Mouse (Mus musculus) limb, embryonic 11.5 days (tissue): ENCODE measurements at regions not wholly inside any gene's neighbourhood (a gene's known extent, or its start where the extent isn't known, plus 50 kb on each side); places are given as distances from the start of the nearest gene placed in this dataset.

Source experiments
- ATAC-seq: fragments of 200-750 bp; cut with Nextera tagmentation; 2 replicates; pipeline ENCODE4 v1.8.0; 2017; ENCODE audit warnings: low read depth; ENCODE audit not compliant: insufficient number of reproducible peaks, low FRiP score, low TSS enrichment
- DNase-seq: peaks from one replicate; pipeline ENCODE4 v3.0.0-alpha.2; 2015; ENCODE audit warnings: low spot score
- H3K27ac ChIP-seq: fragments of 300-500 bp; sonication (generic); replicated peaks from 2 replicates; pipeline ENCODE4 v1.5.1; 2014; ENCODE audit warnings: low read depth, mild to moderate bottlenecking, low read length
- H3K27me3 ChIP-seq: fragments of 300-500 bp; sonication (generic); 2 replicates; pipeline ENCODE4 v1.6.1; 2014; ENCODE audit warnings: mild to moderate bottlenecking, low read length, mixed read lengths; ENCODE audit not compliant: control insufficient read depth, insufficient read depth
- H3K36me3 ChIP-seq: fragments of 300-500 bp; sonication (generic); 2 replicates; pipeline ENCODE4 v1.6.1; 2014; ENCODE audit warnings: mild to moderate bottlenecking, low read length, moderate library complexity, mixed read lengths; ENCODE audit not compliant: control insufficient read depth, insufficient read depth
- H3K4me1 ChIP-seq: fragments of 300-500 bp; sonication (generic); 2 replicates; pipeline ENCODE4 v1.6.1; 2014; ENCODE audit warnings: low read length, mixed read lengths; ENCODE audit not compliant: control insufficient read depth, insufficient read depth
- H3K4me2 ChIP-seq: fragments of 300-500 bp; sonication (generic); 2 replicates; pipeline ENCODE4 v1.6.1; 2014; ENCODE audit warnings: low read depth, mild to moderate bottlenecking, moderate library complexity; ENCODE audit not compliant: severe bottlenecking
- H3K4me3 ChIP-seq: fragments of 300-500 bp; sonication (generic); 2 replicates; pipeline ENCODE4 v1.5.1; 2014; ENCODE audit warnings: low read depth, low read length
- H3K9ac ChIP-seq: fragments of 300-500 bp; sonication (generic); 2 replicates; pipeline ENCODE4 v1.6.1; 2014; ENCODE audit warnings: mild to moderate bottlenecking, low read length
- H3K9me3 ChIP-seq: fragments of 300-500 bp; sonication (generic); 2 replicates; pipeline ENCODE4 v1.6.1; 2016; ENCODE audit warnings: low read length; ENCODE audit not compliant: control insufficient read depth
- WGBS: fragments of 180-500 bp; shearing (Covaris S2); extraction: QIAGEN DNeasy Blood & Tissue Kit; methylation state at CpG from one replicate; pipeline ENCODE4 v1.1.7; 2014; 5-methylcytosine and 5-hydroxymethylcytosine counted together

DNA sequence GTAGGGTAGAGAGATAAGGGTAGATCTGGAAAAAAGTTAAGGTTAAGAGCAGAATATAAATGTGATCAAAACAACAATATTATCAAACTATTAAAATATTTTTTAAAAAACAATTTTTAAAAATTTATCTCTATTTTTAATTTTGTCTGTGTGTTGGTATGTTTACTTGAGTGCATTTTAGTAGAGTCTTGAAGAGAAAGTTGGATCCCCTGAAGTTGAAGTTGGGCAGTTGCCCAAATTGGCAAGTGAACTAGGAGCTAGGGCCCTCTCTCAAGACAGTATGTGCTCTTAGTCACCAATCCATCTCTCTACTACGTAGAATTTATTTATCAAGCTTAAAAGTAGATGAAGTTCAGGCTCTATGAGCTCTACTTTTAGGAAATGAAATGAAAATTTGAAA is 59.9 kb downstream of the Adamts1 start:
- Histone ChIP-seq H3K4me2 (no peak overlapping the region), H3K9ac (no peak overlapping the region), H3K4me3 (no peak overlapping the region), H3K9me3 (no peaks in the 10 kb centered on the region), H3K4me1 (no peaks in the 10 kb centered on the region), H3K36me3 (no peaks in the 10 kb centered on the region), H3K27me3 (no peaks in the 10 kb centered on the region), H3K27ac (no peak overlapping the region)
- WGBS, result 96% methylated on average over 1 of the region's 1 CpGs
- DNase-seq (no peak), ATAC-seq (no peak)

DNA sequence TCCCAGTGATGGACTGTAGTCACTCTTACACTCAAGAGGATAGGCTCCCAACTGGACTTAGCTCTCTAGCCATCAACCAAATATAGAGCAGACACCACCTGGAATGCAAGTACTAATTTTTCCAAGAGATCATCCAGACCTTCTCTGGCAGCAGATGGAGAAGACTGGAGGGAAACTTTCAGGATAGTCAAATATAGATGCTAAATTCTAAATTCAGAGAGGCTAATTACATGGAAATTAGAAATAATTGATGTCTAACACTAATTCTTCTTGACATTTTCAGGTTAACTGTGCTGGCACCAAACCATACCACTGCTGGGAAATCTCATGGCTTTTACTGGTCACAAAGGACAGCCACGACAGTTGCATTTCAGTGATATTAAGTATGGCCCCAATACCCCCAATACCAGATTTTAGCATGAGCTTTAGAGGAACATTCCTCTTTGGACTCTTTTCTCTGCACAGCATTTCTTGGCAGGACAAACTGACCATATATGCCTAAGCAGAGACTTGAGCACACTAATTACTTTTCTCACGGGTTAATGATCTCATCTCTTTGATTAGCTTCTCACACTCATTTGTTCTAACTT is 64.2 kb downstream of the Adamts1 start:
- H3K4me1 ChIP-seq, result no peaks in the 10 kb centered on the region

DNA sequence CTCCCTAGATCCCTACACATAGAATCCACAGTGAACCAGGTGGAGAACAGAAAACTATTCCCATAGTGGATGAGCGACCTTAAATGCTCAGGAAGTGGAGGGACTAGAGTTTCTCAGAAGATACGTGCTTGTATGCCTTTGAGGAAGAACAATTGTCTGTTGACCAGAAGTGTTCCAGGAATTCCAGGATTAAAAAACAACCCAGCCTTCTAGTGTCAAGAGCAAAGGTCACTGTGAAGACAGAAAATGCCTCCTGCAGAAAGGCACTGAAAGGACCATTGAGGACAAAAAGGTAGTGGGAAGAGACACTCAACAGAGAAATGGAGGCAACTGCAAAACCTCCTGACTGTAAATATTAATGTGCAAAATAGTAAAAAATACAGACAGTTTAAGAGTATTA is 74.9 kb downstream of the Adamts1 start:
- Histone ChIP-seq H3K9ac (no peak overlapping the region), H3K4me3 (no peak overlapping the region), H3K27ac (no peak overlapping the region), H3K4me2 (no peak overlapping the region), H3K27me3 (no peaks in the 10 kb centered on the region), H3K4me1 (no peaks in the 10 kb centered on the region), H3K36me3 (no peaks in the 10 kb centered on the region), H3K9me3 (no peaks in the 10 kb centered on the region)
- ATAC-seq (no peak), DNase-seq (no peak)
- 85% methylated on average over 2 of the region's 2 CpGs for WGBS

More for the DNA sequence above, 64.2 kb downstream of the Adamts1 start:
- ATAC-seq (no peak), DNase-seq (no peak)
- H3K9ac ChIP-seq, result no peak overlapping the region
- H3K4me2 ChIP-seq, result no peak overlapping the region
- H3K36me3 ChIP-seq, result no peaks in the 10 kb centered on the region
- 82% methylated on average over 2 of the region's 2 CpGs for WGBS
- H3K9me3 ChIP-seq, result no peaks in the 10 kb centered on the region
- no peak overlapping the region for H3K27ac ChIP-seq
- no peak overlapping the region for H3K4me3 ChIP-seq
- H3K27me3 ChIP-seq, result no peaks in the 10 kb centered on the region

DNA sequence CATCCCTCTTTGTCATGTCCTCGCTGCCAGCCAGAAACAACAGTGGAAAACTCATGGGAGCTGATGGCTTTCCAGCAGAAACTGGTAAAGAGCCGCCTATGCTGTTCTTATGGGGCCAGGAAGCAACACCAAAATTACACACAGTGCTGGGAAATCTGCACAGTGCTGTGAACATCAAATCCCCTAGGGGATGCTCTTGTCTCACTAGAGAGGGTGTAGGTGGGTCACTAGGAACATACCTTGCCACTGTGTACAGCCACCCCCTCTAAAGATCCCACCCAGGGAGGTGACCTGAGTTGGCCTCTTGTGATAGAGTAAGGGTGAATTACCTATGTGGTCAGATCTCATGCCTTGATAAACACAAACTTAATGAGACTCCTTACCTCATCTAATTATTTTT is 80.9 kb downstream of the Adamts1 start:
- Histone ChIP-seq H3K27ac (no peak overlapping the region), H3K36me3 (no peaks in the 10 kb centered on the region), H3K27me3 (no peaks in the 10 kb centered on the region), H3K4me3 (no peak overlapping the region), H3K9ac (no peak overlapping the region), H3K4me1 (no peaks in the 10 kb centered on the region), H3K4me2 (no peak overlapping the region), H3K9me3 (no peaks in the 10 kb centered on the region)
- ATAC-seq (no peak), DNase-seq (no peak)
- WGBS, result 58% methylated on average over 2 of the region's 2 CpGs

DNA sequence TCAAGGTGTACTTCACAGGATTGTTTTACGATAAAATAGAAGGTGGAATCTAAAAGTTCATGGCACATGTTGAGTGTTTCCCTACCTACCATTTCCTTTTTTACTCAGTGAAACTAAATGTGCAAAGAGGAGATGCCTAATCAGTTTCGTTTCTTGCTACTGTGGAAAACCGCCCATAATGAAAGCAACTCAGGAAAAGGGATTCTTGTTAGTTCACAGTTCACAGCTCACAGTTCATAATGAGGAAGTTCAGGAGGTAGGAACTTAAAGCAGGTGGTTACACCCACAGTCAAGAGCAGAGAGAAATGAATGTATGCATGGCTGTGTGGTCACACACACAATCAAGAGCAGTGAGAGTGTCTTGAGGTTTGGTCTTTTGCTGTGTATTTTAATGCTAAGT is 90.6 kb downstream of the Adamts1 start:
- Histone ChIP-seq H3K4me2 (no peak overlapping the region), H3K27me3 (no peaks in the 10 kb centered on the region), H3K9ac (no peak overlapping the region), H3K36me3 (no peaks in the 10 kb centered on the region), H3K4me3 (no peak overlapping the region), H3K4me1 (no peaks in the 10 kb centered on the region), H3K27ac (no peak overlapping the region), H3K9me3 (no peaks in the 10 kb centered on the region)
- DNase-seq (no peak), ATAC-seq (no peak)
- 92% methylated on average over 3 of the region's 3 CpGs for WGBS

DNA sequence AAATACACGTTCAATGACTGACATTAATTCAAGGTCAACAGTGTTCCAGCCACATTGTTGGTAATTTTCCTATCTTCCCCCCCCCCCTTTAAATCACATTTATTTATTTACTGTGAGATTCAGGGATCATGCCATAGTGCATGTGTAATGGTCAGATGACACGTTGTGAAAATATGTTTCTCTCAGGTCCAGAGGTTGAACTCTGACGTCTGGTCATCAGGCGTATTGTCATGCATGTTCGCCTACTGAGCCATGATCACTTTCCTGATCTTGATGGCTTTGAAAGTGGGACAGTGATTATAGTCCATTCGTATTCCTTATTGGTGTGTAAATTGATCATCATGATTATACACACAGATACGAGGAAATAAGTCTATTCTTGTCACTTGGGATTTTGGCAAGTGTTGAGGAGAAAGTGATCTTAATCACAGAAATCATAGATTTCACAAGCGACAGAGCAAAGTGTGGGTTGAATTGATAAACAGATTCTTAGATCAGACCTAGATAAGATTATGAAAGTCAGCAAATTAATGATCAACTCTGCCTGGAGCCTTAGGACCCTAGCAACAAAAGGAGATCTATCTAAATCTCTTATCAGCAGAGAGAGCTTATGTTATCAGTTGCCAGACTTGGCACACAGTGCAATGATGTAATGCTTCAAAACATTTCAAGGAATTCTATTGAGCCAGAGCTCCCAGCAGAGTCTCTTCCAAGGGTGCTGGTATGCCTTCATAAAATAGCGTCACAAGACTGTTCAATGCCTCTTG is 98.5 kb downstream of the Adamts1 start:
- Histone ChIP-seq H3K9ac (no peak overlapping the region), H3K27me3 (no peaks in the 10 kb centered on the region), H3K27ac (no peak overlapping the region), H3K4me2 (no peak overlapping the region), H3K9me3 (no peaks in the 10 kb centered on the region), H3K36me3 (no peaks in the 10 kb centered on the region), H3K4me3 (no peak overlapping the region), H3K4me1 (no peaks in the 10 kb centered on the region)
- DNase-seq (no peak), ATAC-seq (no peak)
- 90% methylated on average over 9 of the region's 9 CpGs for WGBS

DNA sequence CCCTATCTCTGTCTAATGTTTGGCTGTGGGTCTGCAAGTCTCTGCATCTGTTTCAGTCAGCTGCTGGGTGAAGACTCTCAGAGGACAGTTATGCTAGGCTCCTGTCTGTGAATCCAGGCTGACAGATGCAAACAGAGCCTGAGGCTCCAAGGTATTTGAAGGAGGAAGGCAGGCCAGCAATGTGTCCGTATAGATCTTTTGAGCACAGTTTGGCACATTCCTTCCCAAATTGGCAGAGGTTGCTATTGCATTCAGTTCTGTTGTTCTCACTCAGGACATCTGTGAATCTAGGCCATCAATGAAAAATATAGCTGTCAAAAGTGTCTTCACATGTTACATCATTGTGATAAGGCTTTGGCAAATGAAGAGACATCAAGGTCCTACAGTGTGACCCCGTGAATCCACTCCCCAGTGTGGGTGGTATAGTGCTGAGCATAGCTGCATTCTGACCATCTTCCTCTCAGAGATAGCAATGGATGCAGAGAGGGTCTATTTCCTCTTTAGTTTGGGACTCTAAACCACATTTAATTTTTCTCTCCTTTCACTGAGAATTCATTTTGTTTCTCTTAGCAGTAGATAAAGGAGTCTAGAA is 99.9 kb downstream of the Adamts1 start:
- Histone ChIP-seq H3K27me3 (no peaks in the 10 kb centered on the region), H3K4me1 (no peaks in the 10 kb centered on the region), H3K36me3 (no peaks in the 10 kb centered on the region), H3K9me3 (no peaks in the 10 kb centered on the region), H3K4me2 (no peak overlapping the region), H3K27ac (no peak overlapping the region), H3K4me3 (no peak overlapping the region), H3K9ac (no peak overlapping the region)
- ATAC-seq (no peak), DNase-seq (no peak)
- WGBS, result 77% methylated on average over 2 of the region's 2 CpGs

DNA sequence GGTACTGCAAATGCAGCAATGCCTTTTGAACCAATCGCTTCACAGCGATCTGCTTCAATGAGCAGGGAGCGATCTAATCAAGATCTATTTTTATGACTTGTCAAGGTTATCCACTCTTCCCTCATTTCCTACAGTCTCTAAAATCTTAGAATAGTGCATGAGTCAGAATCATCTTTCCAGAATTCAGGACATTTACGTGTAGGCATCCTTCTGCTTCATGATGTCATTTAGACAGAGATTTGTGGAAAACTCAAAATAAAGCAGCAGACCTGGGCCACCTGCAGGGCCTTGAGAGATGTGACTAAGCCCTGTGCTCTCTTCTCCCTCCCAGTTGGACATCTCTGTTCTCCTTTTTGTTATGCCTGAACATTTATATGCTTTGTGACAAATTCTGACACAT is 103.6 kb downstream of the Adamts1 start:
- H3K36me3 ChIP-seq, result no peaks in the 10 kb centered on the region
- no peak overlapping the region for H3K4me2 ChIP-seq
- 89% methylated on average over 4 of the region's 4 CpGs for WGBS
- H3K27ac ChIP-seq, result no peak overlapping the region
- no peaks in the 10 kb centered on the region for H3K27me3 ChIP-seq
- DNase-seq, result no peak
- ATAC-seq, result no peak
- no peaks in the 10 kb centered on the region for H3K9me3 ChIP-seq
- no peak overlapping the region for H3K9ac ChIP-seq
- H3K4me1 ChIP-seq, result no peaks in the 10 kb centered on the region
- no peak overlapping the region for H3K4me3 ChIP-seq
